Mouse (Mus musculus) hindbrain, embryonic 11.5 days (tissue): ENCODE data around the gene Smad3. TPM values are rescaled to one million over a fixed set of nuclear protein-coding genes. Genes with fewer than 3 reads are reported as not detected.

ENCODE experiments used
- ATAC-seq: fragments of 200-750 bp; cut with Nextera tagmentation; 2 replicates; pipeline ENCODE4 v1.8.0; 2017; ENCODE audit warnings: mild to moderate bottlenecking, moderate TSS enrichment, moderate library complexity; ENCODE audit not compliant: low FRiP score
- DNase-seq: peaks from one replicate; pipeline ENCODE4 v3.0.0-alpha.2; 2015; ENCODE audit warnings: low spot score
- H3K27ac ChIP-seq: fragments of 300-500 bp; sonication (generic); 2 replicates; pipeline ENCODE4 v1.5.1; 2014; ENCODE audit warnings: mild to moderate bottlenecking, low read depth, low read length
- H3K27me3 ChIP-seq: fragments of 300-500 bp; sonication (generic); 2 replicates; pipeline ENCODE4 v1.6.1; 2014; ENCODE audit warnings: mild to moderate bottlenecking, low read length, moderate library complexity, mixed read lengths; ENCODE audit not compliant: control insufficient read depth, insufficient read depth
- H3K36me3 ChIP-seq: fragments of 300-500 bp; sonication (generic); 2 replicates; pipeline ENCODE4 v1.6.1; 2014; ENCODE audit warnings: mild to moderate bottlenecking, low read length, moderate library complexity, mixed read lengths; ENCODE audit not compliant: control insufficient read depth, insufficient read depth
- H3K4me1 ChIP-seq: fragments of 300-500 bp; sonication (generic); replicated peaks from 2 replicates; pipeline ENCODE4 v1.6.1; 2014; ENCODE audit warnings: low read length, mixed read lengths; ENCODE audit not compliant: control insufficient read depth, insufficient read depth
- H3K4me2 ChIP-seq: fragments of 300-500 bp; sonication (generic); replicated peaks from 2 replicates; pipeline ENCODE4 v1.6.1; 2014; ENCODE audit warnings: mild to moderate bottlenecking, low read depth, low read length
- H3K4me3 ChIP-seq: fragments of 300-500 bp; sonication (generic); 2 replicates; pipeline ENCODE4 v1.5.1; 2014; ENCODE audit warnings: low read depth, low read length
- H3K9ac ChIP-seq: fragments of 300-500 bp; sonication (generic); 2 replicates; pipeline ENCODE4 v1.6.1; 2014; ENCODE audit warnings: low read depth, low read length
- H3K9me3 ChIP-seq: fragments of 300-500 bp; sonication (generic); 2 replicates; pipeline ENCODE4 v1.6.1; 2016; ENCODE audit warnings: low read length; ENCODE audit not compliant: control insufficient read depth
- WGBS: fragments of 180-500 bp; shearing (Covaris S2); extraction: QIAGEN DNeasy Blood & Tissue Kit; methylation state at CpG from one replicate; pipeline ENCODE4 v1.1.7; 2014; 5-methylcytosine and 5-hydroxymethylcytosine counted together
- polyA plus RNA-seq: library from polyadenylated mRNA; unstranded; fragments of >200 nt; fragmentation: Nextera tagmentation; extraction: Ambion mirVana; gene quantifications from 2 replicates; pipeline ENCODE4 v1.2.1, GENCODE M21; 2014

The Smad3 gene
- polyA plus RNA-seq, 1 experiment from 2014 or later = 16.0 TPM

GRCm38 (mm10) chr9:63734261-63734660, 23.5 kb downstream of the Smad3 start:
- ATAC-seq (no peak), DNase-seq (no peak)
- WGBS = 81% methylated on average over 8 of the region's 8 CpGs
- Histone ChIP-seq H3K4me2 (no peak overlapping the region), H3K9me3 (no peaks in the 10 kb centered on the region), H3K27ac (no peak overlapping the region), H3K4me3 (no peak overlapping the region), H3K9ac (no peak overlapping the region), H3K27me3 (no peaks in the 10 kb centered on the region), H3K36me3 (no peaks in the 10 kb centered on the region), H3K4me1 (no peaks in the 10 kb centered on the region; the same call in 1 of the 2 replicates)

- Histone ChIP-seq H3K9ac (no peak overlapping the region), H3K27ac (no peak overlapping the region), H3K4me3 (no peak overlapping the region), H3K9me3 (no peaks in the 10 kb centered on the region), H3K27me3 (no peaks in the 10 kb centered on the region), H3K36me3 (no peaks in the 10 kb centered on the region), H3K4me2 (no peak overlapping the region), H3K4me1 (no peaks in the 10 kb centered on the region)
- no peak for ATAC-seq
- no peak for DNase-seq
- WGBS = 88% methylated on average over 7 of the region's 7 CpGs
These were observed 25.1 kb downstream of the Smad3 start for GRCm38 (mm10) chr9:63732700-63733099.

- H3K4me1 ChIP-seq = no peaks in the 10 kb centered on the region
- no peak overlapping the region for H3K4me2 ChIP-seq
- no peak overlapping the region for H3K27ac ChIP-seq
- no peaks in the 10 kb centered on the region for H3K36me3 ChIP-seq
- H3K9me3 ChIP-seq = no peaks in the 10 kb centered on the region
- no peaks in the 10 kb centered on the region for H3K27me3 ChIP-seq
- H3K9ac ChIP-seq = no peak overlapping the region
- no peak for DNase-seq
- WGBS = 89% methylated on average over 9 of the region's 9 CpGs
- H3K4me3 ChIP-seq = no peak overlapping the region
- ATAC-seq = no peak
These were observed 26.5 kb downstream of the Smad3 start for GRCm38 (mm10) chr9:63731114-63731828.

- Histone ChIP-seq H3K27me3 (no peaks in the 10 kb centered on the region), H3K9me3 (no peaks in the 10 kb centered on the region), H3K36me3 (no peaks in the 10 kb centered on the region), H3K4me3 (no peak overlapping the region), H3K27ac (no peak overlapping the region), H3K4me2 (no peak overlapping the region), H3K9ac (no peak overlapping the region), H3K4me1 (no peaks in the 10 kb centered on the region)
- ATAC-seq (no peak), DNase-seq (no peak)
- 91% methylated on average over 10 of the region's 10 CpGs for WGBS
These were observed 28.8 kb downstream of the Smad3 start for GRCm38 (mm10) chr9:63728969-63729368.

GRCm38 (mm10) chr9:63727070-63727469, 30.7 kb downstream of the Smad3 start:
- 92% methylated on average over 6 of the region's 6 CpGs for WGBS
- Histone ChIP-seq H3K9me3 (no peaks in the 10 kb centered on the region), H3K4me1 (no peaks in the 10 kb centered on the region), H3K4me3 (no peak overlapping the region), H3K36me3 (no peaks in the 10 kb centered on the region), H3K4me2 (no peak overlapping the region), H3K27ac (no peak overlapping the region), H3K27me3 (no peaks in the 10 kb centered on the region), H3K9ac (no peak overlapping the region)
- DNase-seq = no peak
- no peak for ATAC-seq

- Histone ChIP-seq H3K4me3 (no peak overlapping the region), H3K9ac (no peak overlapping the region)
- 72% methylated on average over 13 of the region's 13 CpGs for WGBS
These were observed 31.4 kb downstream of the Smad3 start for GRCm38 (mm10) chr9:63726088-63727010.

GRCm38 (mm10) chr9:63724750-63725149, 33.0 kb downstream of the Smad3 start:
- ATAC-seq = no peak
- no peaks in the 10 kb centered on the region for H3K36me3 ChIP-seq
- no peak overlapping the region for H3K4me3 ChIP-seq
- WGBS = 87% methylated on average over 5 of the region's 5 CpGs
- H3K27ac ChIP-seq = no peak overlapping the region
- no peak overlapping the region for H3K4me2 ChIP-seq
- no peak for DNase-seq
- no peak overlapping the region for H3K9ac ChIP-seq
- no peaks in the 10 kb centered on the region for H3K4me1 ChIP-seq
- no peaks in the 10 kb centered on the region for H3K9me3 ChIP-seq
- H3K27me3 ChIP-seq = no peaks in the 10 kb centered on the region

More at GRCm38 (mm10) chr9:63726088-63727010, 31.4 kb downstream of the Smad3 start:
- Histone ChIP-seq H3K9me3 (no peaks in the 10 kb centered on the region), H3K36me3 (no peaks in the 10 kb centered on the region), H3K4me1 (no peaks in the 10 kb centered on the region), H3K4me2 (no peak overlapping the region), H3K27ac (no peak overlapping the region), H3K27me3 (no peaks in the 10 kb centered on the region)
- DNase-seq (no peak), ATAC-seq (no peak)

GRCm38 (mm10) chr9:63722918-63723317, 34.9 kb downstream of the Smad3 start:
- H3K9me3 ChIP-seq = no peaks in the 10 kb centered on the region
- no peak overlapping the region for H3K4me3 ChIP-seq
- H3K36me3 ChIP-seq = no peaks in the 10 kb centered on the region
- WGBS = 83% methylated on average over 9 of the region's 9 CpGs
- DNase-seq = no peak
- no peaks in the 10 kb centered on the region for H3K4me1 ChIP-seq
- H3K27ac ChIP-seq = no peak overlapping the region
- H3K9ac ChIP-seq = no peak overlapping the region
- no peaks in the 10 kb centered on the region for H3K27me3 ChIP-seq
- H3K4me2 ChIP-seq = no peak overlapping the region
- ATAC-seq = no peak
